Mouse (Mus musculus): ENCODE results near the gene Zfpm1. TPM values are rescaled to one million over a fixed set of nuclear protein-coding genes. Genes with fewer than 3 reads are reported as not detected.

Zfpm1 gene
- total RNA-seq, 2 experiments from 2014 or later: 10.6 to 12.8 TPM

- DNase-seq: no peak
These were observed 7.1 kb upstream of the Zfpm1 start for GRCm38 (mm10) chr8:122274651-122275391.

GRCm38 (mm10) chr8:122276308-122276707, 5.6 kb upstream of the Zfpm1 start:
- DNase-seq: no peak

- DNase-seq: no peak
These were observed 4.5 kb upstream of the Zfpm1 start for GRCm38 (mm10) chr8:122277204-122277995.

- DNase-seq: no peak
These were observed 1.8 kb upstream of the Zfpm1 start for GRCm38 (mm10) chr8:122280156-122280555.

- no peak for DNase-seq
These were observed 1.2 kb upstream of the Zfpm1 start for GRCm38 (mm10) chr8:122280588-122281316.

- DNase-seq: peak; percentile 99
These were observed 465 bp upstream of the Zfpm1 start for GRCm38 (mm10) chr8:122281317-122282034.

GRCm38 (mm10) chr8:122282501-122283355, 787 bp downstream of the Zfpm1 start:
- no peak for DNase-seq

- DNase-seq: peak; percentile 59
These were observed 1.6 kb downstream of the Zfpm1 start for GRCm38 (mm10) chr8:122283356-122284202.

- peak; percentile 41 for DNase-seq
These were observed 2.3 kb downstream of the Zfpm1 start for GRCm38 (mm10) chr8:122284203-122284658.

- no peak for DNase-seq
These were observed 2.8 kb downstream of the Zfpm1 start for GRCm38 (mm10) chr8:122284659-122285261.

GRCm38 (mm10) chr8:122285727-122286126, 3.8 kb downstream of the Zfpm1 start:
- no peak for DNase-seq

GRCm38 (mm10) chr8:122286899-122287298, 5.0 kb downstream of the Zfpm1 start:
- DNase-seq: no peak

- no peak for DNase-seq
These were observed 5.8 kb downstream of the Zfpm1 start for GRCm38 (mm10) chr8:122287742-122288141.

- DNase-seq: no peak
These were observed 6.4 kb downstream of the Zfpm1 start for GRCm38 (mm10) chr8:122288344-122288743.

- no peak for DNase-seq
These were observed 9.1 kb downstream of the Zfpm1 start for GRCm38 (mm10) chr8:122291075-122291474.

- DNase-seq: no peak
These were observed 9.6 kb downstream of the Zfpm1 start for GRCm38 (mm10) chr8:122291549-122291948.

GRCm38 (mm10) chr8:122293484-122293883, 11.5 kb downstream of the Zfpm1 start:
- no peak for DNase-seq

GRCm38 (mm10) chr8:122294273-122294683, 12.3 kb downstream of the Zfpm1 start:
- no peak for DNase-seq

- no peak for DNase-seq
These were observed 13.4 kb downstream of the Zfpm1 start for GRCm38 (mm10) chr8:122295389-122295788.
